Mouse (Mus musculus) embryonic facial prominence, embryonic 12.5 days (tissue): ENCODE measurements at regions not wholly inside any gene's neighbourhood (a gene's known extent, or its start where the extent isn't known, plus 50 kb on each side); places are given as distances from the start of the nearest gene placed in this dataset.

ENCODE experiments used
- ATAC-seq: fragments of 200-750 bp; cut with Nextera tagmentation; 2 replicates; pipeline ENCODE4 v1.8.0; 2017; ENCODE audit not compliant: insufficient number of reproducible peaks, insufficient read depth, low FRiP score, low TSS enrichment
- H3K27ac ChIP-seq: fragments of 300-500 bp; sonication (generic); 2 replicates; pipeline ENCODE4 v1.5.1; 2016; ENCODE audit warnings: mild to moderate bottlenecking
- H3K27me3 ChIP-seq: fragments of 300-500 bp; sonication (generic); 2 replicates; pipeline ENCODE4 v1.6.1; 2016; ENCODE audit warnings: mild to moderate bottlenecking, moderate library complexity
- H3K36me3 ChIP-seq: fragments of 300-500 bp; sonication (generic); 2 replicates; pipeline ENCODE4 v1.6.1; 2016; ENCODE audit warnings: mild to moderate bottlenecking
- H3K4me1 ChIP-seq: fragments of 300-500 bp; sonication (generic); 2 replicates; pipeline ENCODE4 v1.6.1; 2016
- H3K4me2 ChIP-seq: fragments of 300-500 bp; sonication (generic); replicated peaks from 2 replicates; pipeline ENCODE4 v1.6.1; 2016; ENCODE audit warnings: mild to moderate bottlenecking, moderate library complexity
- H3K4me3 ChIP-seq: fragments of 300-500 bp; sonication (generic); 2 replicates; pipeline ENCODE4 v1.5.1; 2016; ENCODE audit warnings: mild to moderate bottlenecking
- H3K9ac ChIP-seq: fragments of 300-500 bp; sonication (generic); 2 replicates; pipeline ENCODE4 v1.6.1; 2016; ENCODE audit warnings: mild to moderate bottlenecking, moderate library complexity
- H3K9me3 ChIP-seq: fragments of 300-500 bp; sonication (generic); 2 replicates; pipeline ENCODE4 v1.6.1; 2016; ENCODE audit warnings: mild to moderate bottlenecking, moderate library complexity
- whole genome bisulfite sequencing: fragments of 180-500 bp; shearing (Covaris S2); methylation state at CpG from one replicate; pipeline ENCODE4 v1.1.7; 2016; 5-methylcytosine and 5-hydroxymethylcytosine counted together

DNA sequence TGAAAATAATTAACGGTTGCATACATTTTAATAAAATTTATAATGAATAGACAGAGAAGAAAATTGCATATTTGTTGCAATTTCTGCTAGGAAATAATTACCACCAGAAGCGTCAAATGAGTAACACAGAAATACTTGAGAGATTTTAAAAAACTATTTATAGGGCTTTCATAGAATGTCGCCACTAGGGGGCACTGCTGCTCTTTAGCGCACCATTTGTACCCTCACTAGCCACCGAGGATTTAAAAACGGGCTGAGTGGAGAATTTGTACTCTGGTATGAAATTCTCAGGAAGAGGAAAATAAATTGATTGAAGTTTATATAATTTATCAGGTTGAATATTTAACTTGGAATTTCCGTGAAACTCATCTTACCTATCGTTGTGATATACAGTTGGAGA, 77.3 kb upstream of the Tmprss15 start:
- 14% methylated on average over 8 of the region's 8 CpGs for WGBS
- no peaks in the 10 kb centered on the region for H3K9me3 ChIP-seq
- no peak overlapping the region for H3K4me2 ChIP-seq
- H3K4me1 ChIP-seq: no peaks in the 10 kb centered on the region
- H3K36me3 ChIP-seq: no peaks in the 10 kb centered on the region
- H3K4me3 ChIP-seq: no peak overlapping the region
- H3K9ac ChIP-seq: no peak overlapping the region
- no peaks in the 10 kb centered on the region for H3K27me3 ChIP-seq
- no peak for ATAC-seq
- no peak overlapping the region for H3K27ac ChIP-seq

DNA sequence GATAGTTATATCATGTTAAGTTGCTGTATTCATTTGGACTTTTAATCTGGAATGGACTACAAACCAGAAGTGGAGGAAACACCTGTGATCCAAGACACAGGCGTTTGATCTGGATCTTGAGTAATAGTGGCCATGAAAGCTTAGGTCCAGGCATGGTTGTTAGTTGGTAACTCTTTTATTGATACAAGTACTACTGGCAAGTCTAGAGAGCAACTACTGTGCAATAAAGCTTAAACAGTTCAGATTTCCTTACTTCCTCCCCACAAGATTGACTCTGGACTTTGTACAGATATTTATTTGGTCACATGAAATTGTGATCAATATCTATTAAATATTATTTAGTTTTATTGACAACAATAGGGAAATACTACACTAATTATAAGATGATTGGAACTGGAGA, 51.9 kb upstream of the Tmprss15 start:
- no peaks in the 10 kb centered on the region for H3K36me3 ChIP-seq
- H3K9me3 ChIP-seq: no peaks in the 10 kb centered on the region
- no peak for ATAC-seq
- H3K4me2 ChIP-seq: no peak overlapping the region
- H3K27me3 ChIP-seq: no peaks in the 10 kb centered on the region
- no peaks in the 10 kb centered on the region for H3K4me1 ChIP-seq
- no peak overlapping the region for H3K9ac ChIP-seq
- WGBS: 64% methylated on average over 1 of the region's 1 CpGs
- H3K27ac ChIP-seq: no peak overlapping the region
- no peak overlapping the region for H3K4me3 ChIP-seq
